Mouse (Mus musculus) bone marrow macrophage, adult 2 months (primary cell): ENCODE measurements around the gene B3gntl1. TPM values are rescaled to one million over a fixed set of nuclear protein-coding genes. Genes with fewer than 3 reads are reported as not detected.

Experiments
- H3K27ac ChIP-seq: 2 replicates; pipeline ENCODE4 v1.5.1; 2012; ENCODE audit warnings: low read depth, low read length; ENCODE audit not compliant: insufficient read depth
- H3K4me1 ChIP-seq: 2 replicates; pipeline ENCODE4 v1.6.1; 2012; ENCODE audit warnings: low read length; ENCODE audit not compliant: control insufficient read depth, insufficient read depth
- H3K4me3 ChIP-seq: 2 replicates; pipeline ENCODE4 v1.5.1; 2012; ENCODE audit warnings: mild to moderate bottlenecking, low read length, moderate library complexity; ENCODE audit not compliant: insufficient read depth
- CTCF ChIP-seq: IDR thresholded peaks from 2 replicates; pipeline ENCODE4 v1.5.1; 2012; ENCODE audit warnings: low read depth, mild to moderate bottlenecking, low read length, moderate library complexity
- POLR2A ChIP-seq: IDR thresholded peaks from 2 replicates; pipeline ENCODE4 v1.6.1; 2012; ENCODE audit warnings: mild to moderate bottlenecking, low read depth, low read length, borderline replicate concordance
- polyA plus RNA-seq: library from polyadenylated mRNA; stranded (reverse); fragments of >200 nt; gene quantifications from 2 replicates; pipeline ENCODE4 v1.2.4, GENCODE M21; 2012; ENCODE audit not compliant: missing spikeins, insufficient read depth, insufficient read length

The B3gntl1 gene
- polyA plus RNA-seq, 1 experiment: 5.5 TPM

DNA sequence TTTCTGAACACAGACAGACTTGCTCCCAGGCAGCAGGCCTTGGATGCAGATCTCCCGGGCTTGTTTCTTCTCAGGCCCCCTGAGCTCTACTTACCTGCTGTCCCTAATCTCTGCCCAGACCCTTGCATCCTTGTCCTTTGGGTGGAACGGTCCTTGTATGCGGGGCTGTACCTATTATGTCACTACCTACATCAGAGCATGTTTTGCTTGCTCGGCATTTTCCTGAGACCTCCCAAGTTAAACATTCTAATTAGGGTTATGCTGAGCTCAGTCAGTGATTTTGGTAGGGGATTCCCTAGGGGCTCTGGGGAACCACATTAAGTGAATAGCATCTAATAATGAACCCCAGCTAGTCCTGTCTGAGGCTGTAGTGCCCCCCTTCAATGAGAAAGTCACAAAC lies 47.9 kb downstream of the B3gntl1 start:
- no peak overlapping the region for H3K4me3 ChIP-seq
- peaks cover 4% of the 10 kb centered on the region; the same call in 1 of the 2 replicates for H3K4me1 ChIP-seq
- H3K27ac ChIP-seq: no peak overlapping the region
- no peak for TF ChIP-seq POLR2A
- no peak for TF ChIP-seq CTCF

DNA sequence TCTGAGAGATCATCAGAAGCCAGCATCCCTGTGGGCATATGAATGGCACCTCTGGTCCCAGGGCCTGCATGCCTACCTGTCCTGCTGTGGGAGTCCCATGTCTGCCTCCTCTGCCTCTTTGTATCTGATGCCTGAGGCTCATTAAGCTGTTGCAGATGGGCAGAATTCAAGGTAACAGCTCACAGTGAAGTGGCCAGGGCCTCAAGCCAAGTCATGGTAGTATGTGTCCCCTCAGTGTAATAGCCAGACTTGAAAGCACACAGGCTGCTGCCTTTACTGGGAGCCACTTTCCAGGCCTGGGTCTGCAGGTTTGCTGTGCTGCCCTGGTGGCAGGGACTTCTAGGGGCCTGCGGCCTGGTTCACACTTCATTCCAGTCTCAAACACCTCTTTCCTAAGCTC lies 55.6 kb downstream of the B3gntl1 start:
- Histone ChIP-seq H3K4me1 (no peaks in the 10 kb centered on the region), H3K27ac (no peak overlapping the region), H3K4me3 (no peak overlapping the region)
- TF ChIP-seq CTCF (no peak), POLR2A (no peak)

DNA sequence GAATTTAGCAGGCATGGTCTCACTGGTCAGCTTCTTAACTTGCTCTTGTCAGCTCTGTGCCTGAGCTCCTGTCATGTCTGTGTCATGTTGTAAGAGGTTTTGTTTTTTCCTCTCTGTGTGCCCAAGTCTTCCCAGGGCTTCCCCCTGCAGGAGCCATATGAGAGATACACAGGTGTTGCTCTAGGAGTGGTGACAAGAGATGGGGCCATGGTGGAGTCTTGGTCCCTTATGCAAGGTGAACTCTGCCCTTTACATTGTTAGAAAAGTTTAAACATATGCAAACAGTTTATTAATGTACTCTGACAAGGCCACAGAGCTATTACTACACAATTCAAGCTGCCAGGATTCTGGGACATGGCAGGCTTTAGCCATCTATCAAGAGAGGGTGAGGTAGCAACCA lies 56.5 kb downstream of the B3gntl1 start:
- no peak overlapping the region for H3K4me3 ChIP-seq
- no peak overlapping the region for H3K27ac ChIP-seq
- TF ChIP-seq CTCF (no peak), POLR2A (no peak)
- H3K4me1 ChIP-seq: no peaks in the 10 kb centered on the region

DNA sequence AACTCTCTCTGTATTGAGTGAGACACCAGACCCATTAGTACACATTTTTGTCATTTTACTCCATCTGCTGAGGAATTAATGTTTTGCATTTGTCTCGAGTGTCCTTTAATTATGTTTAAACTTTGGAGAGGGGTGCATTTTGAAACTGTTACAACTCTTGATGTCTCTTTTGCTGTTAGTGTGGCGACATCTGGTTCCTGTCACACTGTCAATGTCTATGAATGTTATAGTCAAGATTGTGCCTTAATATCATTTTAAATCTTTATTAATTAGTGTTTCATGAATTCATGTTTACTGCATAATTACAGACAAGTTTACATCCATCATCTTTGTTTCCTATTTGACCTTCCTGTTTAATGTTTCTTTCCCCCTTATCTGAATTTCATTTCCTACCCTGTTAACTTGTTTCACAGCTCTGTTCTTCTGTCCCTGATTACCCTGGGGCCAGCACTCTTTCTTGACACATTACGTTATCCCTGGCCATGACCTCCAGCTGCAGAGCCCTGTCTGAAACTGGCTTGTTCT lies 56.9 kb downstream of the B3gntl1 start:
- TF ChIP-seq CTCF: no peak
- TF ChIP-seq POLR2A: no peak
- Histone ChIP-seq H3K4me3 (no peak overlapping the region), H3K4me1 (no peaks in the 10 kb centered on the region), H3K27ac (no peak overlapping the region)

DNA sequence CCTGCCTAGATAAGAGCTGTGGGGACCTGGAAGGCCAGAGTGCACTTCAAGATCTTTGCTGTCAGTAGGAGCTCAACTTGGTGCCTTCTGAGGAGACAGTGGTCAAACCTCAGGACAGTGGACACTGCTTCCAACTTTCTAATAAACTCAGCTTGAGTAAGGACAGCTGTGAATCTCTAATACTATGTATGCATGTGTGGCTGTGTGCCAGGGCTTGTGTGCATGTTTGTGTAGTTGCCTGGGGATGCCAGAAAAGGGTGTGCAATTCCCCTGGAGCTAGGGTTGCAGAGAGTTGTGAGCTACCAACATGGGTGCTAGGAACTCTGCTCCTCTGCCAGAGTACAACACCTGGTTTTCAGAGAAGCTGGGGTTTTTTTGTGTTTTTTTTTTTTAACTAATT lies 62.0 kb downstream of the B3gntl1 start:
- Histone ChIP-seq H3K4me1 (no peaks in the 10 kb centered on the region), H3K4me3 (no peak overlapping the region), H3K27ac (no peak overlapping the region)
- TF ChIP-seq CTCF (no peak), POLR2A (no peak)

DNA sequence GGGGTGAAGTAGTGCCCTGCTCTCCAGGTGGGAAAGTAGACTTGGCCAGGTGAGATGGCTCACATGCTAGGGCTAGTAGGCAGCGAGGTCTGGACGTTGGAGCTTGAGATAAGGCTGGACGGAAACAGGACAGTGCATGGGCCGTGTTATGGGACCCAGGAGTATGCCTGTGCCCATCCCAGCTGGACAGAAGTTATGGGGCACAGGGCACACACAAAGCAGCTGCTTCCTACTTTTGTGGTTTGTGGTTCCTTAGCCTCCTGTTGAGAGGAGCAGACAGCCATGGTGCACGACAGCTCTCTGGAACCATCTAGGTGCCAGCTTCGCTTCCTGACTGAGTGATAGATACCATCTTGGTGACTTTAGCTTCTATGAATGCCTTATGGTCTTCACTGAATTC lies 67.3 kb downstream of the B3gntl1 start:
- Histone ChIP-seq H3K4me1 (no peaks in the 10 kb centered on the region), H3K4me3 (no peak overlapping the region), H3K27ac (no peak overlapping the region)
- no peak for TF ChIP-seq POLR2A
- TF ChIP-seq CTCF: no peak

DNA sequence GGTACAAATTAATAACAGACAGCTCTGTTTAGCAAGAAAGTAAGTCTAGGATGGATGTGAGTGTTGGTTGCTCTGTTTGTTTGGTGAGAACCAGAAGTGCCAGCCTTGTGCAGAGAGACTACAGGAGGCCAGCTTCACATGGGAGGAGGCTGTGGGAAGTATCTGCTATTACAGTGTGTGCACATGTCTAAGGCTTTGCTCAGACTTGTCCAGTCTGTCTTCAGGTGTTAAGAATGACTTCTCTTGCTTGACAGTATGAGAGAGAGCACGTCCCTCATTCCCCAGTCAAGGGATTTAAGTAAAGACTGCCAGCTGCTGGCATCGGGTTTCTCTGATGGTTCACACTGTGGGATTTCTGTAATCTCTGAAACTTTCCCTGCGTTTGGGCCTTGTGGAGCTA lies 71.5 kb downstream of the B3gntl1 start:
- H3K27ac ChIP-seq: no peak overlapping the region
- TF ChIP-seq CTCF (no peak), POLR2A (no peak)
- no peaks in the 10 kb centered on the region for H3K4me1 ChIP-seq
- H3K4me3 ChIP-seq: no peak overlapping the region

DNA sequence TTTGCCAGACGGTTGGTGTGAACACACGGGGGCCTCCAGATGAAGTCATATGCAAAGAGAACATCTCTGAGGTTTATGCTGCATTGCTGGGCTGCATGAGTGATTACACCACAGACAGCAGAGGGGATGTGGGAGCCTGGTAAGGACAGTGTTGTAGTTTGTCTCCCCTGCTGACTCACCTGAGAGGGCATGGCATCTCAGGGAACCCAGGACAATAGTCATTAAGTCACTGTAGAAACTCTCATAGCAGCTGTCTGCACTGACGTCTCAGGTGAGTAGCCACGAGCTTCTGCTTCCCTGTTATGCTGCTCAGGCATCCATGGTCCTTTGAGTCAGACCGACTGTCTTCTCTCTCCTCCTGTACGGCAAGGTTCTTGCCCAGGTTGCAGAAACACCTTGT lies 75.7 kb downstream of the B3gntl1 start:
- TF ChIP-seq CTCF: no peak
- no peak for TF ChIP-seq POLR2A
- Histone ChIP-seq H3K4me1 (no peaks in the 10 kb centered on the region; the same call in 1 of the 2 replicates), H3K4me3 (no peak overlapping the region), H3K27ac (no peak overlapping the region)

DNA sequence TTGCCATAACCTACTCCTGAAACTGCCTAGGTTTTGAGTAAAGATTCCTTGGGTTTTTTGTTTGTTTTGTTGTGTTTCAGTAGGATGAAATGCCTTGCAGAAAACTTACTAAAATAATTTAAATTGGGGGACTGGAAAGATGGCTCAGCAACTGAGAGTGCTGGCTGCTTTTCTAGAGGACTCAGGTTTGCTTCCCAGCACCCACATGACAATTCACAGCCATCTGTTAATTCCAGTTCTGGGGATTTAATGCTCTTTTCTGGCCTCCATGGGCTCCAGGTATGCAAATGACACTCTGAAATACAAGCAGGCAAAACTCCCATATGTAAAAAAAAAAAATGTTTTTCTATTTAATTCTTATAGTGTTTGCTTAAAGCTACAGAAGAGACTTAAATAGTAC lies 91.1 kb downstream of the B3gntl1 start:
- Histone ChIP-seq H3K4me1 (no peaks in the 10 kb centered on the region), H3K27ac (no peak overlapping the region), H3K4me3 (no peak overlapping the region)
- TF ChIP-seq POLR2A: no peak
- no peak for TF ChIP-seq CTCF

Other genes starting within 250 kb of the B3gntl1 start
- 0.46 and 0.73 TPM in 2 replicates for gene Fn3k, start 238.2 kb downstream of the B3gntl1 start, polyA plus RNA-seq
- gene Tbcd, start 221.2 kb downstream of the B3gntl1 start, polyA plus RNA-seq: 25.2 and 27.4 TPM in 2 replicates
- gene Zfp750, start 153.8 kb downstream of the B3gntl1 start, polyA plus RNA-seq: not detected in 2 replicates
- 200 and 216 TPM in 2 replicates for gene Metrnl, start 28.4 kb upstream of the B3gntl1 start, polyA plus RNA-seq
- not detected in 2 replicates for gene Ptchd3, start 157.1 kb upstream of the B3gntl1 start, polyA plus RNA-seq